Mouse (Mus musculus): ENCODE data around the gene Carmil3. TPM values are rescaled to one million over a fixed set of nuclear protein-coding genes. Genes with fewer than 3 reads are reported as not detected.
A peak's percentile ranks its signal among the peaks of the same experiment; 100 is the strongest.

The Carmil3 gene
- polyA plus RNA-seq, 1 experiment from 2014 or later: 30.5 TPM

GRCm38 (mm10) chr14:55496761-55497448 lies 6.5 kb downstream of the Carmil3 start:
- no peaks in the 10 kb centered on the region for H3K9me3 ChIP-seq
- ATAC-seq (ENCODE audit: low FRiP score, low read depth): peak; percentile 5; the same call in 1 of the 2 replicates
- H3K36me3 ChIP-seq: peaks cover 45% of the 10 kb centered on the region
- 77% methylated on average over 16 of the region's 16 CpGs for WGBS
- no peak overlapping the region for H3K9ac ChIP-seq
- H3K27me3 ChIP-seq: no peaks in the 10 kb centered on the region
- no peak overlapping the region for H3K27ac ChIP-seq (replicated peaks)
- H3K4me3 ChIP-seq: no peak overlapping the region
- no peak overlapping the region for H3K4me2 ChIP-seq
- H3K4me1 ChIP-seq (replicated peaks): peaks cover 12% of the 10 kb centered on the region

GRCm38 (mm10) chr14:55497449-55497821 lies 7.0 kb downstream of the Carmil3 start:
- H3K9ac ChIP-seq: no peak overlapping the region
- no peaks in the 10 kb centered on the region for H3K27me3 ChIP-seq
- H3K4me2 ChIP-seq: no peak overlapping the region

DNA sequence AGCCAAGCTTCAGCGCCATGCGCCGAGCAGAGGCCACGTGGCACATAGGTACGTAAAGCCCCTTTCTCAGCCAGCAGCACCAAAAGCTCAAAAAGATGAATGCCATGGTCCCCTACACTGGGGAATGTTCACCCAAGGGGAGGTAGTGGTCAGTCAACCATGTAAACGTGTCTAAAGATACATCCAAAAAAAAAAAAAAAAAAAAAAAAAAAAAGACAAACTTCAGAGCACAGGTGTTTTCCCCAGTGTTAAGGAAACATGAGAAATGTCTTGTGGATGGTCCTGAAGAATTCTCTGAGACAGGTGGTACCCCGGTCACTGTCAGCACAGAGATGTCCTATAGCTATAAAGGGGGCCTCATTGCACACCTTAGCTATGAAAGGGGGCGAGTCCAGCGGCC lies 15.2 kb downstream of the Carmil3 start:
- H3K9ac ChIP-seq: no peak overlapping the region
- H3K9me3 ChIP-seq: no peaks in the 10 kb centered on the region
- no peak for ATAC-seq (ENCODE audit: low FRiP score, low read depth)
- peaks cover 4% of the 10 kb centered on the region for H3K4me1 ChIP-seq (replicated peaks)
- no peaks in the 10 kb centered on the region for H3K27me3 ChIP-seq
- H3K4me3 ChIP-seq: no peak overlapping the region
- 88% methylated on average over 9 of the region's 9 CpGs for WGBS
- H3K36me3 ChIP-seq: peaks cover 21% of the 10 kb centered on the region
- no peak overlapping the region for H3K4me2 ChIP-seq
- no peak overlapping the region for H3K27ac ChIP-seq (replicated peaks)

More at GRCm38 (mm10) chr14:55497449-55497821, 7.0 kb downstream of the Carmil3 start:
- 36% methylated on average over 6 of the region's 6 CpGs for WGBS
- Histone ChIP-seq H3K36me3 (peaks cover 50% of the 10 kb centered on the region), H3K27ac (replicated peaks) (no peak overlapping the region), H3K4me3 (no peak overlapping the region), H3K9me3 (no peaks in the 10 kb centered on the region), H3K4me1 (replicated peaks) (peaks cover 7% of the 10 kb centered on the region)
- peak; percentile 35; the same call in 1 of the 2 replicates for ATAC-seq (ENCODE audit: low FRiP score, low read depth)

- H3K4me3 ChIP-seq: no peak overlapping the region
- no peaks in the 10 kb centered on the region for H3K27me3 ChIP-seq
- H3K9me3 ChIP-seq: no peaks in the 10 kb centered on the region
- H3K4me1 ChIP-seq (replicated peaks): peaks cover 16% of the 10 kb centered on the region
- H3K9ac ChIP-seq: no peak overlapping the region
- WGBS: 48% methylated on average over 7 of the region's 7 CpGs
- peaks cover 3% of the 10 kb centered on the region; the same call in 1 of the 2 replicates for H3K36me3 ChIP-seq
- H3K27ac ChIP-seq (replicated peaks): no peak overlapping the region
- no peak overlapping the region for H3K4me2 ChIP-seq
- no peak for ATAC-seq (ENCODE audit: low FRiP score, low read depth)
Observed at GRCm38 (mm10) chr14:55507801-55508200, 17.4 kb downstream of the Carmil3 start.

- no peak overlapping the region for H3K4me2 ChIP-seq
- H3K36me3 ChIP-seq: peaks cover 3% of the 10 kb centered on the region; the same call in 1 of the 2 replicates
- H3K4me3 ChIP-seq: no peak overlapping the region
- no peak for ATAC-seq (ENCODE audit: low FRiP score, low read depth)
- H3K27ac ChIP-seq (replicated peaks): no peak overlapping the region
- H3K9ac ChIP-seq: no peak overlapping the region
- no peaks in the 10 kb centered on the region for H3K9me3 ChIP-seq
- WGBS: 75% methylated on average over 10 of the region's 10 CpGs
- no peaks in the 10 kb centered on the region for H3K27me3 ChIP-seq
- H3K4me1 ChIP-seq (replicated peaks): peaks cover 16% of the 10 kb centered on the region
Observed at GRCm38 (mm10) chr14:55509540-55509939, 19.1 kb downstream of the Carmil3 start.

DNA sequence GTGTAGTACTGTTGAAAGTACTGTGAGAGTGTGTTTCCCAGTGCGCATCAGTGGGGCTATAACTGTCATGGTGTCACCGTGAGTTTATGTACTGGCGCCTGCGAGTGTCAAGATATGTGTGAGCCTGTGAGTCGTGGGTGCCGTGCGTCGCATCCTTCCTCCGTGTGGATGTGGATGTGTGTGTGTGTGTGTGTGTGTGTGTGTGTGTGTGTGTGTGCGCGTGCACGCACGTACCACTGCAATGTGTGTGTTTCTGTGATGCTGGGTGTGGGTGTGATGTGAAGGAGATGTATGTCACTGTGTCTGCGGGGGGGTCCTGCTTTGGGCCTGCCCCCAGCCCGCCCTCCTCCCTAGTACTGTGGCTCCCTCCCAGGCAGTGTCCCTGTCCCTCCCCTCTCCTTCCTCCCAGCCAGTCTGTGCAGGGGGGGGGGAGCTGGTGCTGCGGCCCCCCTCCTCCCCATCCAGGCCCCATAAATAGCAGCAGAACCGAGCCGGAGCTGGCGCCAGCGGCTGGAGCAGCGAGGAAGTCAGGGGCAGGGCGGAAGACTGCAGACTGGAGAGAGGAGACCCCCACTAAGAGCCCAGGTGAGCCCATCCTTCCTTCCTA lies 19.8 kb downstream of the Carmil3 start, which contains the start of gene Cpne6:
Gene Cpne6 (plus strand): TSS at position 321 of the 607 bp plus-strand sequence.
- ATAC-seq (ENCODE audit: low FRiP score, low read depth): peak; percentile 40; the same call in 1 of the 2 replicates
- Histone ChIP-seq H3K27me3 (no peaks in the 10 kb centered on the region), H3K4me3 (no peak within 1 kb of the TSS), H3K9ac (no peak within 1 kb of the TSS), H3K4me2 (peak within 1 kb of the TSS; percentile 7; the same call in 1 of the 2 replicates), H3K36me3 (peaks cover 3% of the 10 kb centered on the region; the same call in 1 of the 2 replicates), H3K9me3 (no peaks in the 10 kb centered on the region), H3K4me1 (replicated peaks) (peaks cover 16% of the 10 kb centered on the region), H3K27ac (replicated peaks) (no peak within 1 kb of the TSS)
- 77% methylated on average over 22 of the region's 22 CpGs for WGBS

DNA sequence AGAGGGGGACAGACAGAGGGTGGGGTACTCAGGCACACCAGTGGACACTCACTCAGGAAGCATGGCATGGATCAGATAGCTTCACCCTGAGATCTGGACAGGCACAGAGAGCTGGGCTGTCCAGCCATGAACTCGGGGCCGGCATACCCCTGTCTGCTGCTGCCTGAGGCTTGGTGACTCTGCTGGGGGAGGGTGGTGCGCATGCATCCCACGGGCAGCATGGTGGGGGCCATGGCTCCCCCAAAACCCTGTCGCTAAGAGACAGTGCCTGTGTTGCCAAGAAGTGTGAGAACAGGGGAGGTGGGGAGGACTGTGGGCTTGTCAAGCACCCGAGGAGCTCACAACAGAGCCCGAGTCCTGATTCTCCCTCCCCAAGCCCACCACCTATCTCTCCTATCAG lies 20.6 kb downstream of the Carmil3 start:
- Histone ChIP-seq H3K27ac (replicated peaks) (no peak overlapping the region), H3K27me3 (no peaks in the 10 kb centered on the region), H3K36me3 (peaks cover 3% of the 10 kb centered on the region; the same call in 1 of the 2 replicates), H3K9ac (no peak overlapping the region), H3K4me3 (no peak overlapping the region), H3K4me2 (peak overlapping the region; percentile 7; the same call in 1 of the 2 replicates), H3K4me1 (replicated peaks) (peaks cover 16% of the 10 kb centered on the region), H3K9me3 (no peaks in the 10 kb centered on the region)
- WGBS: 43% methylated on average over 7 of the region's 7 CpGs
- peak; percentile 43 for ATAC-seq (ENCODE audit: low FRiP score, low read depth)

DNA sequence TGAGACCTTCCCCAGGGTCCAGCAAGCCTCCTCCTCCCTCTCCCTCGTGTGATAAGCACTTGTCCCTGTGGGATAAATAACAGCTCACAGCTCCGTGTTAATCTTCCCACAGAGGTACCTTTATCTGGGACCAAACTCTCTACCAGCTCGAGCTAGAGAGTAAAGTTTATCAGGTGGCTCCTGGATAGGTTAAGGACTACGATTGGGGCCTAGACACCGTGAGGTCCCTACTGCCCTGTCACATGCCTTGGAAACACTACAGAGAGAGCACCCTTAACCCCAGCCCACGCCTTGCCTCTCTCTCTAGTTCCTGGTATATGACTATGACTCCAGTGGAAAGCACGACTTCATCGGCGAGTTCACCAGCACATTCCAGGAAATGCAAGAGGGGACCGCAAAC lies 23.5 kb downstream of the Carmil3 start:
- no peaks in the 10 kb centered on the region for H3K27me3 ChIP-seq
- no peak for ATAC-seq (ENCODE audit: low FRiP score, low read depth)
- no peak overlapping the region for H3K4me2 ChIP-seq
- peaks cover 21% of the 10 kb centered on the region for H3K4me1 ChIP-seq (replicated peaks)
- H3K27ac ChIP-seq (replicated peaks): no peak overlapping the region
- H3K36me3 ChIP-seq: no peaks in the 10 kb centered on the region
- no peak overlapping the region for H3K9ac ChIP-seq
- no peak overlapping the region for H3K4me3 ChIP-seq
- no peaks in the 10 kb centered on the region for H3K9me3 ChIP-seq
- WGBS: 75% methylated on average over 10 of the region's 10 CpGs

DNA sequence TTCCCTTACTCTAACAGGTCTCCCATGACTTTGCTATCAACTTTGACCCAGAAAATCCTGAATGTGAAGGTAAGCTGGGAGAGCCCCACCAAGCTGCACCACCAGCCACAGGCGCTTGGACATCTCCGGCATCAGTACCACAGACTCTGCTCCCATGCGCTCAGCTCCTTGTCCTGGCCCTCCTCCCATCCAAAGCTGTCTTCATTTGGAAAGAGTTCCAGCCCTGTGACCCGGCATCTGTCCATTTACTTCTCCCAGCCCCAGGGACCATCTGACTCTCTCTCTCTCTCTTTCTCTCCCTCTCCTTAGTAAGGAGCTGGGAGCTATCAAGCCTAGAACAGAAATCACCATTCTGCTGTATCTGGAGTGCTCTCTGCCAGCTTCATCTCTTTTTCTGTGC lies 25.4 kb downstream of the Carmil3 start:
- 89% methylated on average over 4 of the region's 4 CpGs for WGBS
- H3K36me3 ChIP-seq: no peaks in the 10 kb centered on the region
- no peaks in the 10 kb centered on the region for H3K9me3 ChIP-seq
- H3K4me2 ChIP-seq: no peak overlapping the region
- no peak for ATAC-seq (ENCODE audit: low FRiP score, low read depth)
- no peak overlapping the region for H3K9ac ChIP-seq
- peaks cover 33% of the 10 kb centered on the region for H3K4me1 ChIP-seq (replicated peaks)
- H3K4me3 ChIP-seq: no peak overlapping the region
- no peak overlapping the region for H3K27ac ChIP-seq (replicated peaks)
- H3K27me3 ChIP-seq: no peaks in the 10 kb centered on the region

DNA sequence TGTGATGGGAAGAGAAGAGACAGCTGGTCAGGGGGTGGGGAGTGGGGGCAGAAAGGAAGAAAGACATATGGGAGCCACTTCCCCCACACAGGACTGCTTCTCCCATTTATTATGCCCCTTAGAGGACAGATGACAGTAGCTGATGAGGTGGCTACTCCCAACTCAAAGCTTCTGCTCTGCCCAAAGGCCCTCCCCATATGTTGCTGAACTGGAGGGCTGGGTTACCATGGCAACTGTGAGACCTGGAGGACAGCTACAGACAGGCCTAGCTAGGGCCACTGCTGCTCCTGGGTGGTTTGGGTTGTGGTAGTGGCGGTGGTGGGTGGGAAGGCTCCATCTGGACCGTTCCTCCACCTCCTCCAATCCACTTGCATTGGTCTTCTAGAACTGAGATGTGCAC lies 28.4 kb downstream of the Carmil3 start:
- no peaks in the 10 kb centered on the region for H3K27me3 ChIP-seq
- no peaks in the 10 kb centered on the region for H3K9me3 ChIP-seq
- peak overlapping the region; percentile 11; the same call in 1 of the 2 replicates for H3K4me2 ChIP-seq
- no peak overlapping the region for H3K4me3 ChIP-seq
- H3K27ac ChIP-seq (replicated peaks): peak overlapping the region; percentile 49
- peaks cover 27% of the 10 kb centered on the region for H3K4me1 ChIP-seq (replicated peaks)
- 29% methylated on average over 2 of the region's 2 CpGs for WGBS
- peak; percentile 73 for ATAC-seq (ENCODE audit: low FRiP score, low read depth)
- no peak overlapping the region for H3K9ac ChIP-seq
- H3K36me3 ChIP-seq: no peaks in the 10 kb centered on the region

- Histone ChIP-seq H3K9ac (no peak overlapping the region), H3K27ac (replicated peaks) (peak overlapping the region; percentile 49), H3K36me3 (no peaks in the 10 kb centered on the region), H3K4me2 (peak overlapping the region; percentile 24), H3K4me3 (no peak overlapping the region), H3K4me1 (replicated peaks) (peaks cover 27% of the 10 kb centered on the region), H3K27me3 (no peaks in the 10 kb centered on the region), H3K9me3 (no peaks in the 10 kb centered on the region)
- WGBS: 52% methylated on average over 4 of the region's 4 CpGs
- no peak for ATAC-seq (ENCODE audit: low FRiP score, low read depth)
Observed at GRCm38 (mm10) chr14:55519604-55520003, 29.2 kb downstream of the Carmil3 start.
